Mouse (Mus musculus) forebrain, embryonic 16.5 days (tissue): ENCODE data around the gene Grhl3. TPM values are rescaled to one million over a fixed set of nuclear protein-coding genes. Genes with fewer than 3 reads are reported as not detected.

Experiments used
- ATAC-seq: fragments of 200-750 bp; cut with Nextera tagmentation; 2 replicates; pipeline ENCODE4 v1.8.0; 2017; ENCODE audit warnings: mild to moderate bottlenecking, moderate library complexity
- H3K27ac ChIP-seq: fragments of 300-500 bp; sonication (generic); 2 replicates; pipeline ENCODE4 v1.5.1; 2014; ENCODE audit warnings: low read length, control low read depth
- H3K27me3 ChIP-seq: fragments of 300-500 bp; sonication (generic); replicated peaks from 2 replicates; pipeline ENCODE4 v1.6.1; 2014; ENCODE audit warnings: low read length; ENCODE audit not compliant: control insufficient read depth, insufficient read depth
- H3K36me3 ChIP-seq: fragments of 300-500 bp; sonication (generic); 2 replicates; pipeline ENCODE4 v1.6.1; 2014; ENCODE audit not compliant: control insufficient read depth, insufficient read depth
- H3K4me1 ChIP-seq: fragments of 300-500 bp; sonication (generic); replicated peaks from 2 replicates; pipeline ENCODE4 v1.6.1; 2014; ENCODE audit warnings: low read length; ENCODE audit not compliant: control insufficient read depth, insufficient read depth
- H3K4me2 ChIP-seq: fragments of 300-500 bp; sonication (generic); 2 replicates; pipeline ENCODE4 v1.6.1; 2014; ENCODE audit warnings: mild to moderate bottlenecking, low read length, control low read depth
- H3K4me3 ChIP-seq: fragments of 300-500 bp; sonication (generic); replicated peaks from 2 replicates; pipeline ENCODE4 v1.5.1; 2014; ENCODE audit warnings: mild to moderate bottlenecking, low read length, control low read depth
- H3K9ac ChIP-seq: fragments of 300-500 bp; sonication (generic); replicated peaks from 2 replicates; pipeline ENCODE4 v1.6.1; 2014; ENCODE audit warnings: low read depth, low read length, control low read depth
- H3K9me3 ChIP-seq: fragments of 300-500 bp; sonication (generic); 2 replicates; pipeline ENCODE4 v1.6.1; 2016; ENCODE audit warnings: low read length; ENCODE audit not compliant: control insufficient read depth
- WGBS: fragments of 180-500 bp; shearing (Covaris S2); extraction: QIAGEN DNeasy Blood & Tissue Kit; methylation state at CpG from one replicate; pipeline ENCODE4 v1.1.7; 2014; 5-methylcytosine and 5-hydroxymethylcytosine counted together
- polyA plus RNA-seq: library from polyadenylated mRNA; unstranded; fragments of >200 nt; fragmentation: Nextera tagmentation; extraction: Ambion mirVana; gene quantifications from 2 replicates; pipeline ENCODE4 v1.2.1, GENCODE M21; 2015

The Grhl3 gene
- polyA plus RNA-seq, 1 experiment from 2014 or later, result 0.60 TPM

GRCm38 (mm10) chr4:135579695-135580094 lies 6.3 kb upstream of the Grhl3 start:
- no peak for ATAC-seq
- Histone ChIP-seq H3K36me3 (no peaks in the 10 kb centered on the region), H3K9me3 (no peaks in the 10 kb centered on the region), H3K4me3 (no peak overlapping the region), H3K27ac (no peak overlapping the region), H3K27me3 (no peaks in the 10 kb centered on the region), H3K9ac (no peak overlapping the region), H3K4me1 (no peaks in the 10 kb centered on the region), H3K4me2 (no peak overlapping the region)
- 63% methylated on average over 6 of the region's 6 CpGs for WGBS

- no peak overlapping the region for H3K27ac ChIP-seq
- ATAC-seq, result no peak
- peaks cover 4% of the 10 kb centered on the region; the same call in 1 of the 2 replicates for H3K27me3 ChIP-seq
- H3K9ac ChIP-seq, result no peak overlapping the region
- no peaks in the 10 kb centered on the region for H3K9me3 ChIP-seq
- no peak overlapping the region for H3K4me3 ChIP-seq
- H3K36me3 ChIP-seq, result no peaks in the 10 kb centered on the region
- 92% methylated on average over 5 of the region's 5 CpGs for WGBS
- H3K4me2 ChIP-seq, result no peak overlapping the region
- peaks cover 6% of the 10 kb centered on the region for H3K4me1 ChIP-seq
These were observed 5.1 kb upstream of the Grhl3 start for GRCm38 (mm10) chr4:135578490-135578889.

GRCm38 (mm10) chr4:135575365-135576140 lies 2.1 kb upstream of the Grhl3 start:
- Histone ChIP-seq H3K36me3 (no peaks in the 10 kb centered on the region), H3K4me1 (peaks cover 17% of the 10 kb centered on the region), H3K4me3 (no peak overlapping the region), H3K4me2 (no peak overlapping the region), H3K27me3 (peaks cover 13% of the 10 kb centered on the region; the same call in 1 of the 2 replicates), H3K27ac (no peak overlapping the region), H3K9me3 (no peaks in the 10 kb centered on the region), H3K9ac (no peak overlapping the region)
- 65% methylated on average over 15 of the region's 15 CpGs for WGBS
- no peak for ATAC-seq

GRCm38 (mm10) chr4:135572276-135572675 lies 1.2 kb downstream of the Grhl3 start:
- H3K36me3 ChIP-seq, result no peaks in the 10 kb centered on the region
- H3K9me3 ChIP-seq, result no peaks in the 10 kb centered on the region
- no peak overlapping the region for H3K4me2 ChIP-seq
- H3K9ac ChIP-seq, result no peak overlapping the region
- H3K4me1 ChIP-seq, result peaks cover 30% of the 10 kb centered on the region
- no peak for ATAC-seq
- peaks cover 13% of the 10 kb centered on the region; the same call in 1 of the 2 replicates for H3K27me3 ChIP-seq
- H3K27ac ChIP-seq, result no peak overlapping the region
- H3K4me3 ChIP-seq, result no peak overlapping the region
- 27% methylated on average over 8 of the region's 8 CpGs for WGBS

GRCm38 (mm10) chr4:135571037-135571550 lies 2.3 kb downstream of the Grhl3 start:
- no peak overlapping the region for H3K4me2 ChIP-seq
- no peaks in the 10 kb centered on the region for H3K9me3 ChIP-seq
- ATAC-seq, result no peak
- H3K4me1 ChIP-seq, result peaks cover 30% of the 10 kb centered on the region
- H3K27me3 ChIP-seq, result peaks cover 13% of the 10 kb centered on the region; the same call in 1 of the 2 replicates
- H3K36me3 ChIP-seq, result no peaks in the 10 kb centered on the region
- 62% methylated on average over 6 of the region's 6 CpGs for WGBS
- no peak overlapping the region for H3K27ac ChIP-seq
- H3K9ac ChIP-seq, result no peak overlapping the region
- H3K4me3 ChIP-seq, result no peak overlapping the region

GRCm38 (mm10) chr4:135570152-135571036 lies 3.0 kb downstream of the Grhl3 start:
- ATAC-seq, result peak; percentile 60
- Histone ChIP-seq H3K4me3 (peak overlapping the region; percentile 36), H3K9ac (peak overlapping the region; percentile 23), H3K4me1 (peaks cover 32% of the 10 kb centered on the region), H3K9me3 (no peaks in the 10 kb centered on the region), H3K36me3 (no peaks in the 10 kb centered on the region), H3K27ac (no peak overlapping the region), H3K27me3 (peaks cover 13% of the 10 kb centered on the region; the same call in 1 of the 2 replicates), H3K4me2 (peak overlapping the region; percentile 51)
- WGBS, result 11% methylated on average over 32 of the region's 32 CpGs

GRCm38 (mm10) chr4:135569201-135569600 lies 4.2 kb downstream of the Grhl3 start:
- Histone ChIP-seq H3K36me3 (no peaks in the 10 kb centered on the region), H3K4me2 (no peak overlapping the region), H3K4me3 (no peak overlapping the region), H3K9ac (no peak overlapping the region), H3K9me3 (no peaks in the 10 kb centered on the region), H3K4me1 (peaks cover 36% of the 10 kb centered on the region), H3K27me3 (peaks cover 13% of the 10 kb centered on the region; the same call in 1 of the 2 replicates), H3K27ac (no peak overlapping the region)
- ATAC-seq, result no peak
- WGBS, result 11% methylated on average over 11 of the region's 11 CpGs

GRCm38 (mm10) chr4:135567484-135567883 lies 5.9 kb downstream of the Grhl3 start:
- Histone ChIP-seq H3K36me3 (no peaks in the 10 kb centered on the region), H3K9me3 (no peaks in the 10 kb centered on the region), H3K27ac (no peak overlapping the region), H3K9ac (no peak overlapping the region), H3K4me3 (no peak overlapping the region), H3K27me3 (0 out of 2 replicates have a peak, but pooled peaks cover 8% of the 10 kb centered on the region), H3K4me1 (peaks cover 23% of the 10 kb centered on the region), H3K4me2 (no peak overlapping the region)
- 77% methylated on average over 8 of the region's 8 CpGs for WGBS
- no peak for ATAC-seq

GRCm38 (mm10) chr4:135567042-135567441 lies 6.4 kb downstream of the Grhl3 start:
- 0 out of 2 replicates have a peak, but pooled peaks cover 7% of the 10 kb centered on the region for H3K27me3 ChIP-seq
- H3K27ac ChIP-seq, result no peak overlapping the region
- 0 out of 2 replicates have a peak overlapping the region, but pooled peaks have one; percentile 16 for H3K9ac ChIP-seq
- no peaks in the 10 kb centered on the region for H3K36me3 ChIP-seq
- peaks cover 23% of the 10 kb centered on the region for H3K4me1 ChIP-seq
- H3K4me2 ChIP-seq, result no peak overlapping the region
- H3K9me3 ChIP-seq, result no peaks in the 10 kb centered on the region
- WGBS, result 40% methylated on average over 11 of the region's 11 CpGs
- ATAC-seq, result no peak
- no peak overlapping the region for H3K4me3 ChIP-seq
